Mouse (Mus musculus) heart, adult 18-20 months (tissue): ENCODE measurements around the gene Fig4. TPM values are rescaled to one million over a fixed set of nuclear protein-coding genes. Genes with fewer than 3 reads are reported as not detected.

Experiments
- DNase-seq, 2 experiments: peaks; one replicate each; pipeline ENCODE4 v3.0.0; 2021 to 2022; ENCODE audit warnings: mixed read lengths in 1 of 2
- long read RNA-seq, 2 experiments: library from polyadenylated mRNA; stranded (forward); transcript quantifications; one replicate each; pipeline ENCODE4 v2.0.0; 2021
- total RNA-seq, 2 experiments: library from RNA; stranded (reverse); gene quantifications; 2 replicates each; pipeline ENCODE4 v1.2.3; 2021

Gene Fig4
- 10 to 100 TPM; 28.6 to 28.9 TPM for total RNA-seq
- long read RNA-seq, experiment 1, transcript Fig4-201 (23 exons, 3,282 nt) = major isoform, 32 of 41 reads
- long read RNA-seq, experiment 1, partial matches to known transcripts = 2 of 41 reads
- long read RNA-seq, experiment 1, other reads (novel, unspliced or antisense) = 7 of 41 reads
- long read RNA-seq, experiment 2, transcript Fig4-201 (23 exons, 3,282 nt) = major isoform, 12 of 15 reads
- long read RNA-seq, experiment 2, partial matches to known transcripts = 2 of 15 reads
- long read RNA-seq, experiment 2, other reads (novel, unspliced or antisense) = 1 of 15 reads

GRCm38 (mm10) chr10:41302689-41303431 lies at the start of gene Fig4:
Fig4 (minus strand) TSS chr10:41303260.
- peak; percentile 89 to 92 for DNase-seq

DNA sequence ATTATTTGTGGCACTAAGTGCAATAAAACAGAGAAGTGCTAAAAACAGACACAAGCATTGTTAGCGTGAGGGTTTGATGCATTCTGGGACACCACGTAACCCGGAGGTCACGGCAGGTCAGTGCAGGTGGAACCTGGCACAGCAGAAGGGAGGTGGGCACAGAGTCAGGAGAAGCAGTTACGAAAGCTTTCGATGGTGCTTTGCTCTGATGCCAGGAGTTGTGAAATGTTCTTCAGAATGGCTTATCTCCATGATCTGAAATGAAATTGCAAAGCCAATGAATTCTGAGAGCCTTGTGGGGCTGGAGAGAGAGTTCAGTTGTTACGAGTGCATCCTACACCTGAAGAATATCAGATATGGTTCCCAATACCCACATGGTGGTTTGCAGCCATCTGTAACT lies 38.3 kb upstream of the Fig4 start:
- DNase-seq = no peak

DNA sequence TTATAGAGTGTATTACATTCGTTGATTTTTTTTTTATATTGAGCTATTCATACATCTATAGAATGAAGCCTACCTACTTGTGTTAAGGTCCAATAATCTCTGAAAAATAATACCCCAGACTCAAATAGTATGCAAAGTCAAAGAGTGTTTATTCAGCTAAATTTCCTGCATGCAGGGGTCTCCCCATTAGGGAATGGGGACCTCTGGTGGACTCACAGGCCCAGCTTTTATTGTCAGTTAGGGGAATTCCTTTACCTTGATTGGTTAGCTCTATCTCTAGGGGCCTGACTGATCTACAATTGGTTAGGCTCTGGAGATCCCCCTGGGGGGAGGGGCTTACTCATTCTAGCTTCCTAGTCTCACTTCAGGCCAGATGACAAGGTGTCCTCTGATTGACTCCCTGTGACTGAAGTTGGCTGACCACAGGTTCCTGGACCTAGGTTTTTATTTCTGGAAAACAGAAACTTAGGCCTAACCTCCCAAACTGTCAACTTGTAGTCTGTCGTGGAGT lies 29.5 kb upstream of the Fig4 start:
- peak in 1 of 2 experiments; percentile 1 for DNase-seq

GRCm38 (mm10) chr10:41315866-41316265 lies 12.8 kb upstream of the Fig4 start:
- DNase-seq = no peak

- no peak for DNase-seq
These were observed 5.1 kb upstream of the Fig4 start for GRCm38 (mm10) chr10:41308205-41308604.

GRCm38 (mm10) chr10:41304961-41305455 lies 1.9 kb upstream of the Fig4 start:
- DNase-seq = no peak

DNA sequence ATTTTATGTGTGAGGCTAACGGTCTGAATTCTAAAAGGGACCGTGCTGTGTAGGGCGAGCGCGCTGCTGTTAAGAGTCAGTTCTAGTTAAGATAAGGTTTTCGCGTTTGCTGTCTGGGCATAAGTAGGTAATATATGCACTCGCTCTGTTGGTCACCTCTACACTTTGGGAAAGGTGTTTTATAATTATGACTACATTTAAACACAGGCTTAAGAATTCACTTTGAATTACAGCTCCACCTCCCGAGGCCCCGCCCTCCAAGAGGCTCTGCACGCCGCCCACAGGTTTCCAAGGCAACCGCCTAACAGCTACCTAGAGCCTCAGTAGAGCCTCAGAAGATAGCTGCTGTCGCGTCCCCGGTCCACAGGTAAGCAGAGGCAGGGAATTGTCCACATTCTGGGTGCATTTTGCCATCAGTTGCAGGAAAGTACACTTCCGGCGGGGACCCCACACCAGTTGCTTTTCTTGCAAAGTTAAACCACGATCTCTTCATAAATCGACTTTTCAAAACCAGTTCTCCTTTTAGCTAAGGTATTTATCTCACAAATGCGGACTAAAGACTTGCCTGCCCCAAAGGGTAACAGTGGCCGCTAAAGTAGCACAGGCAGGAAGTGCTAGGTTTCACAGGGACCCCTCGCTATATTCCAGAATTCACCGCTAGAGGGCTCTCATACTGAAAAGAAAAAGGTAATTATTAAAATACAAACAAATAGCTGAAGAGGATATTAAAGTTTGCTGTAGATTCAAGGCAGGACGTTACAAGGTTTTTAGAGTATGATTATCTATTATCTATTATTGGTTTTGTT lies 782 bp upstream of the Fig4 start, which contains the start of gene Ak9:
TSS of gene Ak9 (plus strand) at position 342 of the 806 bp plus-strand sequence.
- DNase-seq = peak; percentile 92

GRCm38 (mm10) chr10:41300161-41300560 lies 2.9 kb downstream of the Fig4 start:
- no peak for DNase-seq

GRCm38 (mm10) chr10:41295145-41295544 lies 7.9 kb downstream of the Fig4 start:
- peak in 1 of 2 experiments; percentile 11 for DNase-seq

DNA sequence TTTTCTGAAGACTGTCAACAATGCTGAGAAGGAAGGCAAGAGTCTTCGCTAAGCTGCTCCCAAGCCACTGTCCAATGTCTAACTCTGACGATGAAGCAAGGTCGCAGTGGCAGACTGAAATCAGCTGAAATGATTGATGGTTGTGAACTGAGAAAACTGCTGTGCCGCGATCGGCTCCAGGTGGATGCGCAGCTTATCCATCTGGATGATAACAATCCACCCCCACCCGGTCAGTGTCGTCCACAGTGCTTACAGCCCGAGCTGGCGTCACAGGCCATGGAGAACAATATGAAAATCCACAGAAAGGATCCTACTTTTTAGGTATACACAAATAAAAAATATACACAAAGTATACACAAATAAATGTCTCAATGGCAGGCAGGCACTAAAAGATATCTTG lies 8.3 kb downstream of the Fig4 start:
- DNase-seq = no peak

DNA sequence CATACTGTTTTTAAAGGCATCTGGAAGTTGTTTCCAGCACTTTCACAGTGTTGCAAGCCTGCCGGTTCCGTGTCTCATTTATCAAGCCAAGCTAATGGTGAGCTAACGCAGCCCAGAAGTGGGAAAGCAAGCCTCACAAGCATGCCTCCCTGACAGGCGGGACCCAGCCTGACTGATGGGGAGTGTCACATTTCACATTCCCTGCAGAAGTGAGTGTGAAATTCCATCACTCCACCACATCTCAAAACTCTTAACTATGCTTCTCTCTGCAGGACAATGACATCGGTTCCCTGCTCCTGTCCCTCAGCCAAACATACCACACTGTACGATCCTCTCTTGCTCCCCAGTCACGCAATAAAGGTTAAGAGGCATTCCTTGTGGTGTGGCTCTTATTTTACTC lies 10.0 kb downstream of the Fig4 start:
- peak; percentile 34 to 55 for DNase-seq

DNA sequence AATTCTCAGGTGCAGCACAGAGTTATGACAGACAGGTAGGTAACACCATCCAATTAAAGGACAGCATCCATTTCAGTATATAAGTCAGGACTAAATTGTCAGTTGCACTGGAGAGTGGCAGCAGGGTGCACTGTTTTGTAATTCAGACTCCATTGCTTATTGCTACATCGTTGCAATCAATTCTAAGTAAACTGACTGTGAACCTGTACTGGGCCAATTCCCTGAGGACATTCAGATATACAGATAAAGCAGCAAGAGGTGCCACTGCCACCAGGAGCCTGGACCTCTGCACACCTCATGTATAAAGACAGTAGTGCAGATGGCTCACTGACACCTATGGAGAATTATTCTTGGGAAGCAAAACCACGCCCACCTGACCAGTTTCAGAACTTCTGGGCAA lies 12.0 kb downstream of the Fig4 start:
- DNase-seq = no peak

- DNase-seq = peak; percentile 67 to 82
These were observed 14.2 kb downstream of the Fig4 start for GRCm38 (mm10) chr10:41288771-41289415.

DNA sequence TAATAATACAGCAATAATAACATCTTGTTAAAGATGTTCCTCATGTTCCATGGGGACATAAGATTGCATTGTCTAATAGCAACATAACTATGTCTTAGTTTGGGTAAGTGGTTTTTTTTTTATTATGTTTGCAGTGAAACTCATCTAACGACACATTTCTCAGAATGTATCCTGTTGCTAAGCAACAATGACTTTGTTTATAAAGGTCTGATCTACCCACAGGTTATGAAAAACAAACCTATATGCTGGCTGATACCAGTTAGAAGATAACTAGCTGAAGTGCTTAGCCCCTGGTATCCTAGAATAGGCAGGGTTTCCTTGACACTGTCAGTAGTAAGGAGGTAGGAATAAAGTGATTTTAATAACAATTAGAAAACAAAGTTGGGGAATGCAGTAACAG lies 15.0 kb downstream of the Fig4 start:
- DNase-seq = no peak

- no peak for DNase-seq
These were observed 15.4 kb downstream of the Fig4 start for GRCm38 (mm10) chr10:41287618-41288017.

- DNase-seq = no peak
These were observed 21.0 kb downstream of the Fig4 start for GRCm38 (mm10) chr10:41282086-41282485.

DNA sequence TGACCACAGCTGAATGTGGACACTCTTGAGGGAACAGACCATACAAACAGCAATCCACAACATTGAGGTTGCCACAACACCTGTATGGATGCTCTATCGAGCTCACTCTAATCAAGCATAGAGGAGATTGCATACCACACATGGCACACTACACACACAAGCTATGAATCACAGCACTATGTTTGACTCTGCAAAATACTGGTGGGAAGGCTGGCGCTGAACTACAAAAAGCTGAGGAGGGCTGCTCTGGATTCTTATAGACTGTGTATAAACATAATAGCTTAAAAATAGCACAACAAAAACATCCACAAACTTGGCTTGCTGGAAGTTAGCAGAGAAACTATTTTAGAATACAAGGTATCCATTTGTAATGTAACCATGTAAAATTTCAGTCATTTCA lies 22.3 kb downstream of the Fig4 start:
- no peak for DNase-seq

DNA sequence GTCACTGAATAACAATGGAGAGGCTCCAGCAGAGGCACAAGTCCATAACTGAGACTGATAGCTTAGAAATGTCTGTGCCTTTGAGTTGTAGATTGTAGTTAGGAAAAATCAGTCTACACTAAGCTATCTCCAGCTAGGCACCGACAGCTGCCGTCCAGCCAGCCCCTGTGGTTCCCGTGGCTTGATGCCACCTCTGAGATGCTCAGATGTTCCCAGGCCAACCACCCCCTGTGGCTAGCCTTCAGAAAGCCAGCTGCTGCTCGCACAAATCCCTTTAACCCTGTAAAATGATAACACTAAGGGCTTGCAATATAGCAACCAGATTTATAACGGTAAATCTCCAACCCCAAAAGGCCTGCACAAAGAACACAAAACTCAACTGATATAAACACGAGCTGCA lies 22.9 kb downstream of the Fig4 start:
- DNase-seq = no peak

DNA sequence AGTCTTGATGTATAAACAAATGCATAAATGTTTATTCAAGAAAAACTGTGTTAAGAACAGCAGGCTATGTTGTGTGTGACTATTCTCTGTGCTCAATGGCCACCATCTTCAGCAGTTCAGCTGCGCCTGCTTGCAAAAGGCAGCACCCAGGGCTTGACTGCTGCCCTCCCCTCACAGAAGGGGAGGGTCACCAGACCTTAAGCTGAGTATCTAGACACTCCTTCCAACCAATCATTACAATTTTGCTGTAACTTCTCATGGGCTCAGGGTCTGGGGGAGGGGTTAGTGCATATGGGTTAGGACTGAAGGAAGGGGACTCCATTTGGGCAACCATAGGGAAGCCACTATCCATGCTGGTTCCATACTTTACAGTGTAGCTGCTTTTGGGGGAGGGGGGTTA lies 24.3 kb downstream of the Fig4 start:
- no peak for DNase-seq

DNA sequence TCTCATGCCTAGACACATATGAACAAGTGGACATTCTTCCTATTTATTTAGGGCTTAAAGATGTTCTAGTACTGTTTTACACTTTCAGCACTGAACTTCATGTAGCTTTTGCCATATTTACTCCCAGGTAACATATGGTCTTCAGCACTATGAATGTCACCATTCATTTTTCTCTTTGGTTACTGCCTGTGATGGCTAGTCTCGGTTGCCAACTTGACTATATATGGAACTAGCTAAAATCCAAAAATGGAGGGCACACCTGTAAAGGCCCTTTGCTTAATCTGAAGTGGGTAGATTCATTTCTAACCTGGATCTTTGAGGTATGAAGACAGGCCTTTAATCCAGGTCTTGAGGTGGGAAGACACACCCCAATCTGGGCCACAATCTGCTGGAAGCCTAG lies 28.2 kb downstream of the Fig4 start:
- DNase-seq = no peak

GRCm38 (mm10) chr10:41271860-41272259 lies 31.2 kb downstream of the Fig4 start:
- no peak for DNase-seq

- no peak for DNase-seq
These were observed 41.2 kb downstream of the Fig4 start for GRCm38 (mm10) chr10:41261889-41262288.
